Mouse (Mus musculus) G1E (cell line): ENCODE results near the gene Otol1.

Source experiments
- CTCF ChIP-seq: IDR thresholded peaks from 2 replicates; pipeline ENCODE4 v1.5.1; 2012; ENCODE audit warnings: low read depth, low read length, inconsistent platforms, mixed read lengths
- GATA1 ChIP-seq: IDR thresholded peaks from 2 replicates; pipeline ENCODE4 v1.6.1; 2012; ENCODE audit warnings: borderline replicate concordance, low read length, inconsistent platforms, mixed read lengths
- GATA2 ChIP-seq: IDR thresholded peaks from 2 replicates; pipeline ENCODE4 v1.6.1; 2012; ENCODE audit warnings: low read depth, low read length, inconsistent platforms, borderline replicate concordance
- POLR2AphosphoS5 ChIP-seq: IDR thresholded peaks from 2 replicates; pipeline ENCODE4 v1.6.1; 2012; ENCODE audit warnings: low read depth, low read length, inconsistent platforms; ENCODE audit not compliant: insufficient replicate concordance
- TAL1 ChIP-seq: conservative IDR thresholded peaks from 2 replicates; pipeline ENCODE4 v1.6.1; 2012; ENCODE audit warnings: low read depth, low read length, inconsistent platforms, mixed read lengths

DNA sequence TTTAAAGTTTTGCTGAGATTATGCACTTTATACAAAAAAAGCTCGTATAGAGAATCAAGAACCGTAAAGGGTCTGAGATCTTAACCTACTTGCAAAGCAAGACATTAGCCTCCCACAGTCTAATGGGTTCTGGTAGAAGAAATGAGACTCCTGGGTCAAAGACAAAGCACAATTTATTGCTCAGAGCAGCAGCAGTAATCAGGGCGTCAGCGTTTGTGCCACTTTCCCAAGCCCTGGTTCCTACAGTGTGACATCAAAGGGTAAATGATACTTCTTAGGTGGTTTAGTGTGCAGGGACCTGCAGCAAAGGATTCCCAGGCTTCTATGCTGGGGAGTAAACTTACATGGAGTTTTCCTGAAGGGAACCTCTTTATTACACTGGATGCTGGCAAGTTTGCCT is 13.6 kb upstream of the Otol1 start:
- TF ChIP-seq CTCF (no peak), GATA1 (no peak), TAL1 (no peak), POLR2AphosphoS5 (no peak), GATA2 (no peak)
